Mouse (Mus musculus): Measurements from ENCODE around the gene Asap3.
A peak's percentile ranks its signal among the peaks of the same experiment; 100 is the strongest.

The Asap3 gene

DNA sequence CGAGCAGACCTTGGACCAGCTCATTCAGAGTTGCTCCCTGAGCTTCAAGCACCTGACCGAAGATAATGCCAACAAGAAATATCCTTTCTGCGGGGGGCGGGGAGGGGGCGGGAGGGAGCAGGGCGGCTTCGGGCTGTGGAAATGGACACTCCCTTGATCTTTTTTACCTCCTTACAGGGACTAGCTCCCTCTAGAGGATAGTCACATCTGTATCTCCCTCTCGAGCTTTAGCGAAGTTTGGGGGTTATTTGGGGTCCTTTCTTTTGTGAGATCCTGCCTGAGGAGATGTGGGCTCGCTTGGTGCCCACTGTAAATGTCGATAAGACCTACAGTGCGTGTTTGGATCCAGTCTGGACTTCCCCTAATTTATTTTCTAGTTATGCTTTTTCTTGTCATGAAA lies 24.8 kb upstream of the Asap3 start:
- no peak for DNase-seq (ENCODE audit: low spot score)

DNA sequence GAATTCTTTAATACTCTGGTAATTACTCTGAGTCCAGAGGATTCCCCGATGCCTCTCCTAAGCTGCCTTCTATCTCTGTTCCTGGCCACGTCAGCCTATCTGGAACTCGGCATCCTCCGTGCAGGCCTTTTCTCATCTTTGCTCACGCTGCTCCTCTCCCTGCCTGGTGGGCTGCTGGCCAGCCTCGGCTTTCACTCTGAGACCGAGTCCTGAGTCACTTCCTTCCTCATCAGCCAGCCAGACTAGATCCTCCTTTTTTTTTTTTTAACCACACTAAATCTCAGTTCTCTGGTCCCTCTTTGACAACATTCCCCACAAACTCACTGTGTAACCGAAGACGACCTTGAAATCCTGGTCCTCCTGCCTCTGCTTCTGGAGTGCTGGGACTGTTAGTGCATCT lies 20.8 kb upstream of the Asap3 start:
- DNase-seq (ENCODE audit: low spot score) = no peak

- DNase-seq (ENCODE audit: low spot score) = no peak
These were observed 19.9 kb upstream of the Asap3 start for GRCm38 (mm10) chr4:136186315-136186714.

- DNase-seq (ENCODE audit: low spot score) = no peak
These were observed 19.3 kb upstream of the Asap3 start for GRCm38 (mm10) chr4:136186739-136187472.

- no peak for DNase-seq (ENCODE audit: low spot score)
These were observed 17.0 kb upstream of the Asap3 start for GRCm38 (mm10) chr4:136188973-136189737.

DNA sequence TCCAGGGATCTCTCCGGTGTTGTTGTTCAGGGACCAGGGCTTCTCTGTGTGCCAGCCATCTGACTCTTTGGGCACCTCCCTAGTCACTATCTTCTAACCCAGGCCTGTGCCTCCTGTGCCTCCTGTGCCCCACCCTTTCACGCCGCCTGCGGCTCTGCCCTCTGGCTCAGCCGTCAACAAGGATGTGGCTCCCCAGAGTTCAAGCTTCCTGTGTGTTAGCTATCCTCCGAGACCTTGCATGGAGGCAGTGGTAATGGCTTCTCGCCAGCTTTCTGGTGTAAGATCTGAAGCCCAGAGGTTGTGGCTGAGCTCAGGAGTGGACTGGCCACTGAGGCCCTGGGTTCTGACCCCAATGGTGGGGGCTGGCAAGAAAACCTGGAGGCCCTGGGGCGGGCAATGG lies 16.3 kb upstream of the Asap3 start:
- DNase-seq (ENCODE audit: low spot score) = no peak

- DNase-seq (ENCODE audit: low spot score) = no peak
These were observed 12.6 kb upstream of the Asap3 start for GRCm38 (mm10) chr4:136193571-136193970.

DNA sequence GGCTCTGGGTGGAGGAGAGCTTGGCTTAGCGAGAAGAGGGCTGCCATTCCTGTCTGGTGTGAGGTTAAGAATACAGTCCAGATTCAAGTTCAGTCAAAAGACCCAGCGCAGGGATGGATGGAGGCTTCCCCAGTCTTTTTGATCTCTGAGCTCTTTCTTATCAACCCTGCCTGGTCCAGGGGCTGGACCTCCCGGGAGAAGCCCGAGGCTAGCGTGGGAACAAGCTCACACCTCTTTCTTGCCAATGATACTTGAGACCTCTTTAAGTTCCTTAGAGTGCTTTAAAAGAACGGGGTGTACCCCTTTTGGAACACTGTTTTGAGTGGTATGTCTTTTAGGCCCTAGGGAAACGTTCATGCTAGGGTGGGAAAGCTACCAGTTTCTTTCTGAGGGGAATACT lies 11.1 kb upstream of the Asap3 start:
- no peak for DNase-seq (ENCODE audit: low spot score)

- no peak for DNase-seq (ENCODE audit: low spot score)
These were observed 10.5 kb upstream of the Asap3 start for GRCm38 (mm10) chr4:136195629-136196028.

- no peak for DNase-seq (ENCODE audit: low spot score)
These were observed 10.0 kb upstream of the Asap3 start for GRCm38 (mm10) chr4:136196201-136196600.

DNA sequence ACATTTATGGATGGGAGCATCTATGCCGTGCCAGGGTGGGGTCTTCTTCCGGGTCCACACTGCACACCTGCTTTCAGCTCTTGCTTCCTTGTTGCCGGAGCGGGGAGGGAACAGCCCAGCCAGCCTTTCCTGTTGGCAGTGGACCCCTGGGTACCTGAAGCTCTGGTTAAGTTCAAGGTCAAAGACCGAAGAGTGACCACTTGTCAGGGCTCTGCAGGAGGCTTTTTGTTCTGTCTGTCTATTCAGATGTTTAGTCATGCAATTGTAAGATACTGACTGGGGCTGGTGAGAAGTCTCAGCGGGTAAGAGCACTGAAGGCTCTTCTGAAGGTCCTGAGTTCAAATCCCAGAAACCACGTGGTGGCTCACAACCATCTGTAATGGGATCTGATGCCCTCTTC lies 7.3 kb upstream of the Asap3 start:
- no peak for DNase-seq (ENCODE audit: low spot score)

- no peak for DNase-seq (ENCODE audit: low spot score)
These were observed 6.4 kb upstream of the Asap3 start for GRCm38 (mm10) chr4:136199562-136200292.

- peak; percentile 67 for DNase-seq (ENCODE audit: low spot score)
These were observed 3.7 kb upstream of the Asap3 start for GRCm38 (mm10) chr4:136202509-136202908.

DNA sequence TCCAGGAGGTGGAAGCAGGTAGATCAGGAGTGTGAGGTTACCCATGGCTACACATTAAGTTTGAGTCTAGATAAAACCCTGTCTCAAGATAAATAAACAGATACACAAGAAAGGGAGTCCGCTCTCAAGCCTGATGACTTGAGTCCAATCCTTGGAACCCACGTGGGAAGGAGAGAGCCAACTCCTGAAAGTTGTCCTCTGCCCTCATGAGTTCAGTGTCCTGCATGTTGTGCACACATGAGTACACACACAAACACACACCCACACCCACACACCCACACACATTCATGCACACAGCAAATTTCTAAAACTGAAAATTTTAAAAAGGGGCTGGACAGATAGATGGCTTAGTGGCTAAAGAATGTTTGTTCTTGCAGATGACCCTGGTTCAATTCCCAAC lies 1.4 kb upstream of the Asap3 start:
- DNase-seq (ENCODE audit: low spot score) = no peak

DNA sequence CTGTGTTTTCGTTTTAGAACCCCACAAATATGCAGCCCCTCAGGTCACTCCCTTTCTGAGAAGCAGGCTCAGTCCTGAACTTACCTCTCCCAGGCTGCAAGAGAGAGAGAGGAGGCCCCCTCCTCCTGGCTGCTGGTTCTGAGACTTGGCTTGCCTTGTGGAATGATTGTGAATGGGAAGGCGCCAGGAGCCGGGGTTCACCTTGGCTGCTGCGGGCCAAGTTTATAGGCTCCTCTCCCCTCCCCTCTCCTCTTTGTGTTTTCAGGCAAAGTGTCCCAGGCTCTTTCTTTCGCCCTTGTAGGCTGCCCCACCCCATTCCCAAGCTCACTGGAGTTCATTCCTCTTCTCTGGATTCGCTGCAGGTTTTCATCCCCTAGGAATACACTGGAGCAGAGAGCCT lies 778 bp downstream of the Asap3 start:
- DNase-seq (ENCODE audit: low spot score) = no peak

- no peak for DNase-seq (ENCODE audit: low spot score)
These were observed 4.8 kb downstream of the Asap3 start for GRCm38 (mm10) chr4:136210931-136211330.

GRCm38 (mm10) chr4:136213629-136214028 lies 7.5 kb downstream of the Asap3 start:
- DNase-seq (ENCODE audit: low spot score) = no peak

GRCm38 (mm10) chr4:136214828-136215227 lies 8.7 kb downstream of the Asap3 start:
- no peak for DNase-seq (ENCODE audit: low spot score)

DNA sequence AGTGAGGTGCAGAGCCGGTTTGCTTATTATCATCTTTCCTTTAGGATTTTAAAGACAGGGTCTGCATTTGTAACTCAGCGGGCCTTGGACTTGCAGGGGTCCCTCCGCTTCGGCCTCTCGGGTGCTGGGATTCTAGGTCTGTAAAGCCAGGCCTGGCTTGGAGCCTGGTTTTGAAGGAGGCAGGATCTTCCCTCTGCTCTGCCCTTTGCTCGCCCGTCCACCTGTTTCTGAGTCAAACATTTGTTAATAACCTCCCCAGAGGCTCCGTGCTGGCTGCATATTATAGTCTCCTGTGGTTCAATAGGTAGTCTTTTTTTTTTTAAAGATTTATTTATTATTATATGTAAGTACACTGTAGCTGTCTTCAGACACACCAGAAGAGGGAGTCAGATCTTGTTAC lies 9.4 kb downstream of the Asap3 start:
- no peak for DNase-seq (ENCODE audit: low spot score)

GRCm38 (mm10) chr4:136217063-136217462 lies 10.9 kb downstream of the Asap3 start:
- DNase-seq (ENCODE audit: low spot score) = no peak

- DNase-seq (ENCODE audit: low spot score) = peak; percentile 58
These were observed 12.5 kb downstream of the Asap3 start for GRCm38 (mm10) chr4:136218595-136219214.

GRCm38 (mm10) chr4:136220133-136220775 lies 14.1 kb downstream of the Asap3 start:
- no peak for DNase-seq (ENCODE audit: low spot score)
